Mouse (Mus musculus): ENCODE results near the gene Prkca.

DNA sequence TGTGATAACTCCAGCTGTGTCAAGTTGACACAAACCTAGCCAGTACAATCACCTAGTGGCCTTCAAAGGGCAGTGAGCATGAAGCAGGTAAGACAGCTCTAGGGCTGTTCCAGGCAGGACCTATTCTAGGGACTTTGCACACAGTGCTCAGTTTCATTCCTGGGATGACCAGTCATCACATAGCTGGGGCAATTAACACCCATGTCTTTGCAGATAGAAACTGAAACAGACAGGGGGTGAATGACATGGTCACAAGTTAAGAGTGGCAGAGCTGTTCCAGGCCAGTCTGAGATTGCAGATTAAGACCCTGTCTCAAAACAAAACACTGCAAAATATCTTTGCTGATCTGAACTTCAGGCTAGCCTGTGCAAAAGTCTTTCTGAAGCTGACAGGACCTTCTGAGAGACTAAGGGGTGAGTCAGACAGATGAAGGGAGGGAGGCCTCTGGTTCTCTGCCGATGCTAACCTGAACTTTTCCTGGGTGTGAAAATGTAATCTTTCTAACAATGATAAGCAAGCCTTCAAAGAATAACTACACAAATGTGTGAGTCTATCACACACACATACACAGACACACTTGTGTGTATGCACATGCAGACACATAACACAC is 60.8 kb downstream of the Prkca start:
- TF ChIP-seq POLR2AphosphoS2 (IDR thresholded peaks at IDR 0.05; ENCODE audit: low read length) (no peak), MAZ (IDR thresholded peaks at IDR 0.05; ENCODE audit: low read depth, low read length) (no peak), CTCF (IDR thresholded peaks at IDR 0.05 in 2 of 3, conservative IDR thresholded peaks at IDR 0.05 in 1 of 3; ENCODE audit: control insufficient read depth in 1 of 3, insufficient read depth in 1 of 3, low read depth in 2 of 3, low read length in 3 of 3, poor library complexity in 1 of 3, severe bottlenecking in 1 of 3) (no peak), E2F4 (IDR thresholded peaks at IDR 0.05; ENCODE audit: borderline replicate concordance, low read depth, low read length) (no peak), EP300 (IDR thresholded peaks at IDR 0.05; ENCODE audit: low read depth in 1 of 2, low read length in 2 of 2) (no peak), HCFC1 (IDR thresholded peaks at IDR 0.05; ENCODE audit: low read depth, low read length) (no peak)

Measured in MEL (cell line).